Mouse (Mus musculus): Measurements from ENCODE around the gene Slc25a53. TPM values are rescaled to one million over a fixed set of nuclear protein-coding genes. Genes with fewer than 3 reads are reported as not detected.

Gene Slc25a53
- 11.3 TPM for polyA plus RNA-seq (2014; fragmentation: Illumina TruSeq; extraction: RNeasy Lipid Tissue Mini Kit (QIAGEN cat#74804))

GRCm38 (mm10) chrX:137038000-137038483 is at the start of gene Slc25a53:
TSS of gene Slc25a53 (minus strand) at chrX:137038302.

GRCm38 (mm10) chrX:137049425-137050225 is 11.5 kb upstream of the Slc25a53 start, which contains the start of gene Fam199x:
TSS of gene Fam199x (plus strand) at chrX:137049594.

GRCm38 (mm10) chrX:136992978-136993547 is 45.0 kb downstream of the Slc25a53 start, which contains the start of gene Zcchc18:
TSS of gene Zcchc18 (plus strand) at chrX:136993155.

GRCm38 (mm10) chrX:136976424-136977084 is 61.5 kb downstream of the Slc25a53 start, which contains the start of the genes Tmsb15l and Tmsb15b1:
TSS of gene Tmsb15l (minus strand) at chrX:136976869.
TSS of gene Tmsb15b1 (minus strand) at chrX:136976874.

GRCm38 (mm10) chrX:136975397-136975796 is 62.7 kb downstream of the Slc25a53 start, which contains the start of gene Tmsb15b2:
TSS of gene Tmsb15b2 (minus strand) at chrX:136975497.

Other genes starting within 250 kb of the Slc25a53 start
- 29.3 TPM for gene Plp1, start 215.6 kb downstream of the Slc25a53 start, polyA plus RNA-seq (2014; fragmentation: Illumina TruSeq; extraction: RNeasy Lipid Tissue Mini Kit (QIAGEN cat#74804))
- gene Rab9b, start 169.5 kb downstream of the Slc25a53 start, polyA plus RNA-seq (2014; fragmentation: Illumina TruSeq; extraction: RNeasy Lipid Tissue Mini Kit (QIAGEN cat#74804)) = 0.71 TPM
- not detected for gene H2bfm, start 111.0 kb downstream of the Slc25a53 start, polyA plus RNA-seq (2014; fragmentation: Illumina TruSeq; extraction: RNeasy Lipid Tissue Mini Kit (QIAGEN cat#74804))
- 738 TPM for gene Tmsb15b2, start 62.8 kb downstream of the Slc25a53 start, polyA plus RNA-seq (2014; fragmentation: Illumina TruSeq; extraction: RNeasy Lipid Tissue Mini Kit (QIAGEN cat#74804))
- gene Tmsb15l, start 61.4 kb downstream of the Slc25a53 start, polyA plus RNA-seq (2014; fragmentation: Illumina TruSeq; extraction: RNeasy Lipid Tissue Mini Kit (QIAGEN cat#74804)) = 50.4 TPM
- gene Tmsb15b1, start 61.4 kb downstream of the Slc25a53 start, polyA plus RNA-seq (2014; fragmentation: Illumina TruSeq; extraction: RNeasy Lipid Tissue Mini Kit (QIAGEN cat#74804)) = 50.6 TPM
- 3.4 TPM for gene Zcchc18, start 45.1 kb downstream of the Slc25a53 start, polyA plus RNA-seq (2014; fragmentation: Illumina TruSeq; extraction: RNeasy Lipid Tissue Mini Kit (QIAGEN cat#74804))
- 35.9 TPM for gene Fam199x, start 11.3 kb upstream of the Slc25a53 start, polyA plus RNA-seq (2014; fragmentation: Illumina TruSeq; extraction: RNeasy Lipid Tissue Mini Kit (QIAGEN cat#74804))
- not detected for gene Esx1, start 83.8 kb upstream of the Slc25a53 start, polyA plus RNA-seq (2014; fragmentation: Illumina TruSeq; extraction: RNeasy Lipid Tissue Mini Kit (QIAGEN cat#74804))

All from ovary, adult 10 weeks (tissue).